Mouse (Mus musculus): ENCODE measurements around the gene Pitpnm1.

Gene Pitpnm1

GRCm38 (mm10) chr19:4094774-4095303 is 5.0 kb upstream of the Pitpnm1 start:
- no peak for DNase-seq (ENCODE audit: low spot score in 2 of 2)

- no peak for DNase-seq (ENCODE audit: low spot score in 2 of 2)
Measured at GRCm38 (mm10) chr19:4095802-4096201, 4.0 kb upstream of the Pitpnm1 start.

- DNase-seq (ENCODE audit: low spot score in 2 of 2) = peak; percentile 99
Measured at GRCm38 (mm10) chr19:4096642-4097440, 3.0 kb upstream of the Pitpnm1 start, which contains the start of gene Cdk2ap2. Gene Cdk2ap2, plus strand, starts transcription at chr19:4097182.

GRCm38 (mm10) chr19:4097441-4097825 is 2.4 kb upstream of the Pitpnm1 start:
- DNase-seq (ENCODE audit: low spot score in 2 of 2) = peak; percentile 72 to 80

GRCm38 (mm10) chr19:4098426-4098825 is 1.4 kb upstream of the Pitpnm1 start:
- no peak for DNase-seq (ENCODE audit: low spot score in 2 of 2)

GRCm38 (mm10) chr19:4099056-4099455 is 742 bp upstream of the Pitpnm1 start:
- peak; percentile 91 to 96 for DNase-seq (ENCODE audit: low spot score in 2 of 2)

- DNase-seq (ENCODE audit: low spot score in 2 of 2) = no peak
Measured at GRCm38 (mm10) chr19:4100718-4101261, 992 bp downstream of the Pitpnm1 start.

GRCm38 (mm10) chr19:4101466-4101865 is 1.7 kb downstream of the Pitpnm1 start:
- DNase-seq (ENCODE audit: low spot score in 2 of 2) = no peak

- no peak for DNase-seq (ENCODE audit: low spot score in 2 of 2)
Measured at GRCm38 (mm10) chr19:4102049-4102448, 2.3 kb downstream of the Pitpnm1 start.

- no peak for DNase-seq (ENCODE audit: low spot score in 2 of 2)
Measured at GRCm38 (mm10) chr19:4102626-4103025, 2.8 kb downstream of the Pitpnm1 start.

GRCm38 (mm10) chr19:4103294-4103693 is 3.5 kb downstream of the Pitpnm1 start:
- no peak for DNase-seq (ENCODE audit: low spot score in 2 of 2)

- no peak for DNase-seq (ENCODE audit: low spot score in 2 of 2)
Measured at GRCm38 (mm10) chr19:4103792-4104191, 4.0 kb downstream of the Pitpnm1 start.

GRCm38 (mm10) chr19:4104675-4105194 is 4.9 kb downstream of the Pitpnm1 start:
- DNase-seq (ENCODE audit: low spot score in 2 of 2) = no peak

- DNase-seq (ENCODE audit: low spot score in 2 of 2) = no peak
Measured at GRCm38 (mm10) chr19:4106654-4107053, 6.9 kb downstream of the Pitpnm1 start.

- DNase-seq (ENCODE audit: low spot score in 2 of 2) = no peak
Measured at GRCm38 (mm10) chr19:4108535-4108934, 8.7 kb downstream of the Pitpnm1 start.

- DNase-seq (ENCODE audit: low spot score in 2 of 2) = no peak
Measured at GRCm38 (mm10) chr19:4112063-4112960, 12.5 kb downstream of the Pitpnm1 start.

GRCm38 (mm10) chr19:4113186-4113805 is 13.5 kb downstream of the Pitpnm1 start:
- peak; percentile 72 to 83 for DNase-seq (ENCODE audit: low spot score in 2 of 2)

- DNase-seq (ENCODE audit: low spot score in 2 of 2) = peak; percentile 45 to 55
Measured at GRCm38 (mm10) chr19:4113806-4114230, 14.0 kb downstream of the Pitpnm1 start.

GRCm38 (mm10) chr19:4114551-4114950 is 14.8 kb downstream of the Pitpnm1 start:
- no peak for DNase-seq (ENCODE audit: low spot score in 2 of 2)

- no peak for DNase-seq (ENCODE audit: low spot score in 2 of 2)
Measured at GRCm38 (mm10) chr19:4115144-4115543, 15.3 kb downstream of the Pitpnm1 start.

GRCm38 (mm10) chr19:4115816-4116215 is 16.0 kb downstream of the Pitpnm1 start:
- DNase-seq (ENCODE audit: low spot score in 2 of 2) = no peak

Data from spleen, postnatal 14 days (tissue).